Mouse (Mus musculus): ENCODE data around the gene Vat1l. TPM values are rescaled to one million over a fixed set of nuclear protein-coding genes. Genes with fewer than 3 reads are reported as not detected.

Gene Vat1l
- polyA plus RNA-seq, 1 experiment from 2014 or later, result 1.4 TPM

- H3K4me2 ChIP-seq (ENCODE audit: low read length), result no peak overlapping the region
- WGBS, result 62% methylated on average over 1 of the region's 1 CpGs
- H3K27ac ChIP-seq, result no peak overlapping the region
- peak; percentile 27 for DNase-seq (ENCODE audit: low spot score)
- H3K4me1 ChIP-seq (replicated peaks; ENCODE audit: insufficient read depth, low read length), result no peaks in the 10 kb centered on the region
- TF ChIP-seq CTCF (IDR thresholded peaks at IDR 0.05; ENCODE audit: low read depth), result no peak
- H3K9me3 ChIP-seq (replicated peaks; ENCODE audit: low read length), result no peaks in the 10 kb centered on the region
- ATAC-seq (replicated peaks; ENCODE audit: low FRiP score, low read depth), result no peak
- no peaks in the 10 kb centered on the region for H3K36me3 ChIP-seq (ENCODE audit: insufficient read depth, low read length)
- H3K27me3 ChIP-seq (ENCODE audit: insufficient read depth, low read length), result no peaks in the 10 kb centered on the region
- no peak overlapping the region for H3K9ac ChIP-seq (ENCODE audit: low read depth, low read length)
- H3K4me3 ChIP-seq (replicated peaks; ENCODE audit: low read depth, low read length), result no peak overlapping the region
Observed at GRCm38 (mm10) chr8:114281101-114281500, 75.7 kb downstream of the Vat1l start.

- Histone ChIP-seq H3K4me1 (replicated peaks; ENCODE audit: insufficient read depth, low read length) (0 out of 2 replicates have a peak, but pooled peaks cover 4% of the 10 kb centered on the region), H3K27me3 (ENCODE audit: insufficient read depth, low read length) (no peaks in the 10 kb centered on the region), H3K4me3 (replicated peaks; ENCODE audit: low read depth, low read length) (no peak overlapping the region), H3K9ac (ENCODE audit: low read depth, low read length) (no peak overlapping the region), H3K36me3 (ENCODE audit: insufficient read depth, low read length) (no peaks in the 10 kb centered on the region), H3K27ac (no peak overlapping the region), H3K4me2 (ENCODE audit: low read length) (no peak overlapping the region; the same call in 1 of the 2 replicates), H3K9me3 (replicated peaks; ENCODE audit: low read length) (no peaks in the 10 kb centered on the region)
- ATAC-seq (replicated peaks; ENCODE audit: low FRiP score, low read depth) (no peak), DNase-seq (ENCODE audit: low spot score) (peak; percentile 29)
- 44% methylated on average over 11 of the region's 11 CpGs for WGBS
- TF ChIP-seq CTCF (IDR thresholded peaks at IDR 0.05; ENCODE audit: low read depth), result no peak
Observed at GRCm38 (mm10) chr8:114294889-114295748, 89.7 kb downstream of the Vat1l start.

- ATAC-seq (replicated peaks; ENCODE audit: low FRiP score, low read depth) (no peak), DNase-seq (ENCODE audit: low spot score) (no peak)
- WGBS, result 75% methylated on average over 3 of the region's 3 CpGs
- no peak overlapping the region for H3K27ac ChIP-seq
- TF ChIP-seq CTCF (IDR thresholded peaks at IDR 0.05; ENCODE audit: low read depth), result no peak
- H3K4me3 ChIP-seq (replicated peaks; ENCODE audit: low read depth, low read length), result no peak overlapping the region
- H3K36me3 ChIP-seq (ENCODE audit: insufficient read depth, low read length), result no peaks in the 10 kb centered on the region
- H3K4me1 ChIP-seq (replicated peaks; ENCODE audit: insufficient read depth, low read length), result 0 out of 2 replicates have a peak, but pooled peaks cover 4% of the 10 kb centered on the region
- H3K27me3 ChIP-seq (ENCODE audit: insufficient read depth, low read length), result no peaks in the 10 kb centered on the region
- no peak overlapping the region for H3K4me2 ChIP-seq (ENCODE audit: low read length)
- no peak overlapping the region for H3K9ac ChIP-seq (ENCODE audit: low read depth, low read length)
- H3K9me3 ChIP-seq (replicated peaks; ENCODE audit: low read length), result no peaks in the 10 kb centered on the region
Observed at GRCm38 (mm10) chr8:114295749-114296067, 90.3 kb downstream of the Vat1l start.

GRCm38 (mm10) chr8:114298253-114298652 is 92.8 kb downstream of the Vat1l start:
- Histone ChIP-seq H3K36me3 (ENCODE audit: insufficient read depth, low read length) (no peaks in the 10 kb centered on the region), H3K4me2 (ENCODE audit: low read length) (no peak overlapping the region), H3K27ac (no peak overlapping the region), H3K4me1 (replicated peaks; ENCODE audit: insufficient read depth, low read length) (0 out of 2 replicates have a peak, but pooled peaks cover 4% of the 10 kb centered on the region), H3K9ac (ENCODE audit: low read depth, low read length) (no peak overlapping the region), H3K27me3 (ENCODE audit: insufficient read depth, low read length) (no peaks in the 10 kb centered on the region), H3K9me3 (replicated peaks; ENCODE audit: low read length) (no peaks in the 10 kb centered on the region), H3K4me3 (replicated peaks; ENCODE audit: low read depth, low read length) (no peak overlapping the region)
- ATAC-seq (replicated peaks; ENCODE audit: low FRiP score, low read depth) (no peak), DNase-seq (ENCODE audit: low spot score) (no peak)
- WGBS, result 56% methylated on average over 2 of the region's 2 CpGs
- TF ChIP-seq CTCF (IDR thresholded peaks at IDR 0.05; ENCODE audit: low read depth), result no peak

- ATAC-seq (replicated peaks; ENCODE audit: low FRiP score, low read depth) (no peak), DNase-seq (ENCODE audit: low spot score) (no peak)
- no peaks in the 10 kb centered on the region for H3K36me3 ChIP-seq (ENCODE audit: insufficient read depth, low read length)
- no peaks in the 10 kb centered on the region for H3K27me3 ChIP-seq (ENCODE audit: insufficient read depth, low read length)
- no peak overlapping the region for H3K4me3 ChIP-seq (replicated peaks; ENCODE audit: low read depth, low read length)
- no peak overlapping the region for H3K4me2 ChIP-seq (ENCODE audit: low read length)
- no peak overlapping the region for H3K9ac ChIP-seq (ENCODE audit: low read depth, low read length)
- H3K27ac ChIP-seq, result no peak overlapping the region
- no peak for TF ChIP-seq CTCF (IDR thresholded peaks at IDR 0.05; ENCODE audit: low read depth)
- no peaks in the 10 kb centered on the region for H3K9me3 ChIP-seq (replicated peaks; ENCODE audit: low read length)
- 59% methylated on average over 7 of the region's 7 CpGs for WGBS
- H3K4me1 ChIP-seq (replicated peaks; ENCODE audit: insufficient read depth, low read length), result 0 out of 2 replicates have a peak, but pooled peaks cover 2% of the 10 kb centered on the region
Observed at GRCm38 (mm10) chr8:114300072-114300471, 94.7 kb downstream of the Vat1l start.

- WGBS, result 47% methylated on average over 5 of the region's 5 CpGs
- Histone ChIP-seq H3K4me1 (replicated peaks; ENCODE audit: insufficient read depth, low read length) (no peaks in the 10 kb centered on the region), H3K4me2 (ENCODE audit: low read length) (no peak overlapping the region), H3K9ac (ENCODE audit: low read depth, low read length) (no peak overlapping the region), H3K4me3 (replicated peaks; ENCODE audit: low read depth, low read length) (no peak overlapping the region), H3K36me3 (ENCODE audit: insufficient read depth, low read length) (no peaks in the 10 kb centered on the region), H3K27me3 (ENCODE audit: insufficient read depth, low read length) (no peaks in the 10 kb centered on the region), H3K9me3 (replicated peaks; ENCODE audit: low read length) (no peaks in the 10 kb centered on the region), H3K27ac (no peak overlapping the region)
- DNase-seq (ENCODE audit: low spot score) (peak; percentile 43), ATAC-seq (replicated peaks; ENCODE audit: low FRiP score, low read depth) (no peak)
- TF ChIP-seq CTCF (IDR thresholded peaks at IDR 0.05; ENCODE audit: low read depth), result no peak
Observed at GRCm38 (mm10) chr8:114306296-114306695, 100.9 kb downstream of the Vat1l start.

Data from kidney, postnatal 0 days (tissue).